Mouse (Mus musculus) megakaryocyte, embryonic 14.5 days (primary cell): ENCODE results near the gene Aldh1l1. TPM values are rescaled to one million over a fixed set of nuclear protein-coding genes. Genes with fewer than 3 reads are reported as not detected.

Experiments
- H3K27me3 ChIP-seq: replicated peaks from 2 replicates; pipeline ENCODE3; 2012; ENCODE audit warnings: inconsistent platforms
- H3K36me3 ChIP-seq: replicated peaks from 2 replicates; pipeline ENCODE3; 2012; ENCODE audit warnings: low read length, inconsistent platforms, mixed read lengths
- H3K4me1 ChIP-seq: 2 replicates; pipeline ENCODE4 v1.6.1; 2012; ENCODE audit warnings: inconsistent platforms
- H3K4me3 ChIP-seq: replicated peaks from 2 replicates; pipeline ENCODE3; 2012; ENCODE audit warnings: moderate library complexity, mild to moderate bottlenecking, inconsistent platforms
- H3K9me3 ChIP-seq: 2 replicates; pipeline ENCODE4 v1.6.1; 2012; ENCODE audit warnings: inconsistent platforms
- FLI1 ChIP-seq: IDR thresholded peaks from 2 replicates; pipeline ENCODE4 v1.6.1; 2012; ENCODE audit warnings: low read length, inconsistent platforms, mixed read lengths
- GATA1 ChIP-seq: IDR thresholded peaks from 3 replicates; pipeline ENCODE4 v1.6.1; 2012; ENCODE audit warnings: mixed read lengths, low read length, inconsistent platforms, borderline replicate concordance
- polyA plus RNA-seq: library from polyadenylated mRNA; stranded (reverse); fragments of >175 nt; gene quantifications from 2 replicates; pipeline ENCODE4 v1.2.3, GENCODE M21; 2012; ENCODE audit warnings: low replicate concordance; ENCODE audit not compliant: insufficient read depth

Aldh1l1 gene
- polyA plus RNA-seq, 1 experiment: 7.4 TPM

GRCm38 (mm10) chr6:90597592-90597991 is 111.4 kb downstream of the Aldh1l1 start:
- no peak for TF ChIP-seq FLI1
- TF ChIP-seq GATA1: no peak

GRCm38 (mm10) chr6:90598197-90598596 is 112.0 kb downstream of the Aldh1l1 start:
- Histone ChIP-seq H3K9me3 (peaks cover 26% of the 10 kb centered on the region), H3K4me1 (peaks cover 34% of the 10 kb centered on the region), H3K27me3 (peaks cover 56% of the 10 kb centered on the region), H3K36me3 (peaks cover 60% of the 10 kb centered on the region), H3K4me3 (no peak overlapping the region)
- no peak for TF ChIP-seq GATA1
- TF ChIP-seq FLI1: no peak

More at GRCm38 (mm10) chr6:90597592-90597991, 111.4 kb downstream of the Aldh1l1 start:
- Histone ChIP-seq H3K4me1 (peaks cover 34% of the 10 kb centered on the region), H3K27me3 (peaks cover 62% of the 10 kb centered on the region), H3K9me3 (peaks cover 26% of the 10 kb centered on the region), H3K4me3 (no peak overlapping the region), H3K36me3 (peaks cover 66% of the 10 kb centered on the region)

DNA sequence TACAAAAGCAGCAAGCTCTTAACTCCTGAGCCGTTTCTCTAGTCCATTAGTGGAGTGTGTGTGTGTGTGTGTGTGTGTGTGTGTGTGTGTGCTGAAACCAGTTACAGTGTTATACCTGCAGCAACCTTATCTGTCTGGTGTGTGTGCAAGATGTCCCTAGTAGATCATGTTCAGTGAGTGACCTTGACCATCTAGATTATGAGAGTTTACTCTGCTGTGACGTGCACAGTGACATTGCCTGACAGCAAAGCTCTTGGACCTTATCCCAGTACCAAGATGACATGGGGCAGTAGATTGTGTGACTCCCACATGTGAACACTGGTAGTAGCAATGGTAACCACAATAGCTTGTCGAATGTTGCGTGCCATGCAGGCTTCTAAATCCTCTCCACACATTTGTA is 114.1 kb downstream of the Aldh1l1 start:
- peaks cover 39% of the 10 kb centered on the region for H3K36me3 ChIP-seq
- H3K4me3 ChIP-seq: peak overlapping the region; percentile 14
- TF ChIP-seq GATA1 (no peak), FLI1 (no peak)
- H3K9me3 ChIP-seq: peaks cover 13% of the 10 kb centered on the region
- peaks cover 40% of the 10 kb centered on the region for H3K27me3 ChIP-seq
- peaks cover 49% of the 10 kb centered on the region for H3K4me1 ChIP-seq

GRCm38 (mm10) chr6:90601736-90602135 is 115.5 kb downstream of the Aldh1l1 start:
- no peak overlapping the region for H3K4me3 ChIP-seq
- H3K4me1 ChIP-seq: peaks cover 63% of the 10 kb centered on the region
- TF ChIP-seq GATA1: no peak
- no peak for TF ChIP-seq FLI1
- peaks cover 32% of the 10 kb centered on the region for H3K27me3 ChIP-seq
- H3K9me3 ChIP-seq: no peaks in the 10 kb centered on the region
- H3K36me3 ChIP-seq: peaks cover 25% of the 10 kb centered on the region

- H3K4me3 ChIP-seq: no peak overlapping the region
- no peaks in the 10 kb centered on the region for H3K9me3 ChIP-seq
- H3K27me3 ChIP-seq: peaks cover 27% of the 10 kb centered on the region
- TF ChIP-seq FLI1 (no peak), GATA1 (no peak)
- peaks cover 20% of the 10 kb centered on the region for H3K36me3 ChIP-seq
- peaks cover 68% of the 10 kb centered on the region for H3K4me1 ChIP-seq
These were observed 116.1 kb downstream of the Aldh1l1 start for GRCm38 (mm10) chr6:90602304-90602703.

GRCm38 (mm10) chr6:90603126-90603525 is 116.9 kb downstream of the Aldh1l1 start:
- peaks cover 26% of the 10 kb centered on the region for H3K27me3 ChIP-seq
- peaks cover 76% of the 10 kb centered on the region for H3K4me1 ChIP-seq
- H3K9me3 ChIP-seq: no peaks in the 10 kb centered on the region
- TF ChIP-seq GATA1: no peak
- no peak for TF ChIP-seq FLI1
- H3K36me3 ChIP-seq: peaks cover 14% of the 10 kb centered on the region
- H3K4me3 ChIP-seq: no peak overlapping the region

DNA sequence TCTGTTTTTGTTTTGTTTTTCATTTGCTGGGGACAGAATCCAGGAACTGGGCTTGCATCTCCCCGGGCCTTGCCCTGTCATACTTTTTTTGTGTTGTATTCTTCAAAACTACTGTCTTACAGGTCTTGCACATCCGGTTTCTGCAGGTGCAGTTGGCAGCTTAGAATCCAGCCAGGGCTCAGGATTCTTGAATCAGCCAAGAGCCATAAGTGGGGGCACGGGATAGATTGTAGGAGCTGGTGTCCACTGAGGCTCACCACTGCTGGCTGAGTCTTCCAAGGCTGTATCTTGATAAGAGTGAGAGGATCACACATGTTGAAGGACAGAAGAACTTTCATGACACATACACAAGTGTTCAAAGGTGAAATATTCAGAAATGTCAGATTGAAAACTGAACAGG is 117.9 kb downstream of the Aldh1l1 start:
- TF ChIP-seq FLI1: no peak
- TF ChIP-seq GATA1: no peak
- H3K4me3 ChIP-seq: peak overlapping the region; percentile 99
- H3K9me3 ChIP-seq: no peaks in the 10 kb centered on the region
- peaks cover 16% of the 10 kb centered on the region for H3K27me3 ChIP-seq
- H3K4me1 ChIP-seq: peaks cover 82% of the 10 kb centered on the region
- H3K36me3 ChIP-seq: peaks cover 10% of the 10 kb centered on the region

- Histone ChIP-seq H3K9me3 (no peaks in the 10 kb centered on the region), H3K4me3 (peak within 1 kb of the TSS; percentile 99), H3K36me3 (peaks cover 6% of the 10 kb centered on the region), H3K27me3 (peaks cover 11% of the 10 kb centered on the region), H3K4me1 (peaks cover 86% of the 10 kb centered on the region)
- no peak for TF ChIP-seq FLI1
- no peak for TF ChIP-seq GATA1
These were observed 118.5 kb downstream of the Aldh1l1 start, which contains the start of gene Slc41a3 for GRCm38 (mm10) chr6:90604533-90605297. Gene Slc41a3 (plus strand): TSS chr6:90604725.

- Histone ChIP-seq H3K4me3 (peak overlapping the region; percentile 99), H3K27me3 (peaks cover 9% of the 10 kb centered on the region), H3K9me3 (no peaks in the 10 kb centered on the region), H3K4me1 (peaks cover 92% of the 10 kb centered on the region), H3K36me3 (peaks cover 6% of the 10 kb centered on the region)
- TF ChIP-seq FLI1 (no peak), GATA1 (no peak)
These were observed 119.1 kb downstream of the Aldh1l1 start for GRCm38 (mm10) chr6:90605298-90605665.

DNA sequence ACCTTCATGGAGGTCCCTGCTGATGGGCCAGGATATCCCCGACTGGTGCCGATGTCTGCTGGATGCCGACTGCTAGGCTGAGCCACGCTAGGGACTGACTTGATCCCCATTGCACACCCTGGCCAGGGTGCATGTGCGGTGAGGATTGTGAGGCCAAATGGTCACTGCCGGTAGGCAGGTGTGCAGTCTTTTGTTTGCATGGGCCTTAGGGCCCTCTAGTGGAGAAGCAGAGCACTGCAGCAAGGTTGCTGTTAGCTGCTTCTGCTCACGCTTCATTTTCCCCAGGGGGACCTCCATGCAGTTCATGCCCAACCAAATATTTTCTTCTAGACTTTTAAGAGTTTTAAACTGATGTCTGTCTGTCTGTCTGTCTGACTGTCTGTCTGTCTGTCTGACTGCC is 120.3 kb downstream of the Aldh1l1 start:
- H3K4me1 ChIP-seq: peaks cover 90% of the 10 kb centered on the region
- peaks cover 3% of the 10 kb centered on the region for H3K27me3 ChIP-seq
- TF ChIP-seq GATA1 (no peak), FLI1 (no peak)
- peaks cover 7% of the 10 kb centered on the region for H3K36me3 ChIP-seq
- peak overlapping the region; percentile 79 for H3K4me3 ChIP-seq
- H3K9me3 ChIP-seq: no peaks in the 10 kb centered on the region
